Mouse (Mus musculus) central nervous system, embryonic 18 days (tissue): Measurements from ENCODE around the gene Ssxb10. TPM values are rescaled to one million over a fixed set of nuclear protein-coding genes. Genes with fewer than 3 reads are reported as not detected.

Experiments used
- polyA plus RNA-seq: library from polyadenylated mRNA; depleted of rRNA; stranded (reverse); fragments of >200 nt; gene quantifications from 2 replicates; pipeline ENCODE4 v1.2.3, GENCODE M21; 2012; rRNA removed

The Ssxb10 gene
- polyA plus RNA-seq = not detected in 2 replicates

GRCm38 (mm10) chrX:8327124-8327523 lies at the start of gene Ssxb10:
TSS of gene Ssxb10 (plus strand) at chrX:8327424.

GRCm38 (mm10) chrX:8366678-8367077 lies 39.5 kb downstream of the Ssxb10 start, which contains the start of gene Ssxb9:
TSS of gene Ssxb9 (plus strand) at chrX:8366978.

Other genes starting within 250 kb of the Ssxb10 start
- 0.53 and 0.60 TPM in 2 replicates for gene Was, start 236.9 kb upstream of the Ssxb10 start, polyA plus RNA-seq
- gene Wdr13, start 194.5 kb upstream of the Ssxb10 start, polyA plus RNA-seq = 270 and 294 TPM in 2 replicates
- 369 and 393 TPM in 2 replicates for gene Rbm3, start 181.5 kb upstream of the Ssxb10 start, polyA plus RNA-seq
- gene Tbc1d25, start 151.2 kb upstream of the Ssxb10 start, polyA plus RNA-seq = 28.9 and 29.2 TPM in 2 replicates
- 24.3 TPM in 2 replicates for gene Ebp, start 133.9 kb upstream of the Ssxb10 start, polyA plus RNA-seq
- 94.0 and 103 TPM in 2 replicates for gene Porcn, start 120.9 kb upstream of the Ssxb10 start, polyA plus RNA-seq
- 46.6 and 46.8 TPM in 2 replicates for gene Ftsj1, start 75.0 kb upstream of the Ssxb10 start, polyA plus RNA-seq
- gene Slc38a5, start 56.3 kb upstream of the Ssxb10 start, polyA plus RNA-seq = 23.1 and 26.9 TPM in 2 replicates
- gene Ssxb9, start 39.6 kb downstream of the Ssxb10 start, polyA plus RNA-seq = not detected in 2 replicates
- gene Ssxb1, start 85.9 kb downstream of the Ssxb10 start, polyA plus RNA-seq = not detected in 2 replicates
- gene Ssxb2, start 134.3 kb downstream of the Ssxb10 start, polyA plus RNA-seq = not detected in 2 replicates
- not detected in 2 replicates for gene Gm14459, start 197.5 kb downstream of the Ssxb10 start, polyA plus RNA-seq
- gene Ssxb6, start 220.8 kb downstream of the Ssxb10 start, polyA plus RNA-seq = not detected in 2 replicates